Mouse (Mus musculus) cerebellum, adult 8-10 months (tissue): ENCODE measurements around the gene Pepd.

Source experiments
- DNase-seq: peaks from one replicate; pipeline ENCODE4 v3.0.0; 2022

Gene Pepd

DNA sequence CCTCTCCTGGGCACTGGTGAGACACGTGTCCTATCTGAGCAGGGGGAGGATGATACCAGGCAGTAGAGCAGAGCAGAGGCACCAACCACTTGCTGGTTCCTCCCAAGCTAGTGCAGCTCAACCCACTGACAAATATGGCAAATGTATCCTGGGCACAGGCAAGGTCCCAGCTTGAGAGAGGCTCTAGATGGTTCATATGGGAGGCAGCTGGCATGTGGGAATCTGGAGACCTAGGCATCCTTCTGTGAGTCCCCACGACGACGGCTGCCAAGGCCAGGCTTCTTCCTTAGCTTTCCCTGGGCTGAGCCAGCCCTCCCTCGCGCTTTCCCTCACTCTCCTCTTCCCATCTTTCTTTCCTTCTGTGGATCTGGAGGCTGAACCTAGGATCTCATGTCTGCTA lies 118.4 kb downstream of the Pepd start:
- DNase-seq: no peak

DNA sequence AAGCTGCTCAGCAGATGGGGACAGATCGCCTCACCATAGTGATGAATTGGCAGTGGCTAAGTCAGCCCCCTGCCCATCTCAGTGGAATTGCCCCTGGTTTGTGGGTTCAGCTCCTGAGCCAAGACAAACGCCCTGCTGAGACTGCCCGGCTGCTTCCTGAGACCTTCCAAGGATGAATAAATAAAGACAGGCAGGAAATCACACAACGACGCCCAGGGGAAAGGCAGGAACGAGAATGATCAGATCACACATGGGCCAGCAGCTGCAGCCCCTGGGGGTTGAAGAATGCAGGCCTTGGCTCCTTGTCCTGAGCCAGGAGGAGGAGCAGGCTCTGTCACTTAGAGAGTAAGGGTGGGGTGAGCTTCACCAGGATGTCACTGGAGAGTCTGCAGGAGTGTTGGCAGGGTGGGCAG lies 123.0 kb downstream of the Pepd start:
- DNase-seq: no peak

GRCm38 (mm10) chr7:35035565-35035964 lies 123.4 kb downstream of the Pepd start:
- no peak for DNase-seq

DNA sequence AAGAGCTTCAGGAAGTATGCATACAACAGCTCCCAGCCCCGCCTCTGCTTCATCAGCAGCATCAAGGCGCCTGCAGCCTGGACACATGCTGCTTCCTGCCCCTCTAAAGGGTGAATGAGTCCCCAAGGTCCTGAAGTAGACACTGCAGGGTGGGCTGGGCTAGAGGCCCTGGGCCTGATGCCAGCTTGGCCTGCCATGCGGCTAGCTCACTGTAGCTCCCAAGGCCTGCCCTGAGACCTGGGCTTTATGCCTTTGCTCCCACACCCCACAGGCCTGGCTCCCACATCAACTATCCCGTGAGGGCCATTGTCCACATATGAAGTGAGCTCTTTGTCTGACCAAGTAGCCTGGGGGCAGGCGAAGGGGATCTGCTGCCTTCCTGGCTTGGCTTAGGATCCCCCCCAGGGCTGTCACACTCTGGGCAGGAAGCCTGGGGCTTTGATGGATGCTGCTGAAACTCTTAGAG lies 124.1 kb downstream of the Pepd start:
- DNase-seq: no peak

DNA sequence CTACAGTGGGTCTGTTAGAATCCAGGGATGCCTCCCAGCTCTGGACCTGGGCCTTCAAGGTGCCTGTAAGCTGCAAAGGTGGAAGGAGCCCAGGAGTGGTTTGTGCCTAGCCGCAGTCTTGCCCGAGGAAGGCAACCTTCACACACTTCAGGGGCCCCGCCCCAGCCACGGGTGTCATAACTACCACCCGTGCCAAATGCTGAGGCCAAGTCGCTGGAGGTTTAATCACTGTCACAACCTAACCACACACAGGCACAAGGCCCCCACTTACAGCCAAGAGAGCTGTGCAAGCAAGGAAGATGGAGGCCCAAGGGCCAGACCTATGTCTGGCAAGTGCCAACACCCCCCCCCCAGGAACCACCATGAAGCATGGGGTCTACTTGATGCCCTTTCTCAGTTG lies 125.2 kb downstream of the Pepd start:
- no peak for DNase-seq

GRCm38 (mm10) chr7:35040176-35040972 lies 128.2 kb downstream of the Pepd start:
- no peak for DNase-seq

DNA sequence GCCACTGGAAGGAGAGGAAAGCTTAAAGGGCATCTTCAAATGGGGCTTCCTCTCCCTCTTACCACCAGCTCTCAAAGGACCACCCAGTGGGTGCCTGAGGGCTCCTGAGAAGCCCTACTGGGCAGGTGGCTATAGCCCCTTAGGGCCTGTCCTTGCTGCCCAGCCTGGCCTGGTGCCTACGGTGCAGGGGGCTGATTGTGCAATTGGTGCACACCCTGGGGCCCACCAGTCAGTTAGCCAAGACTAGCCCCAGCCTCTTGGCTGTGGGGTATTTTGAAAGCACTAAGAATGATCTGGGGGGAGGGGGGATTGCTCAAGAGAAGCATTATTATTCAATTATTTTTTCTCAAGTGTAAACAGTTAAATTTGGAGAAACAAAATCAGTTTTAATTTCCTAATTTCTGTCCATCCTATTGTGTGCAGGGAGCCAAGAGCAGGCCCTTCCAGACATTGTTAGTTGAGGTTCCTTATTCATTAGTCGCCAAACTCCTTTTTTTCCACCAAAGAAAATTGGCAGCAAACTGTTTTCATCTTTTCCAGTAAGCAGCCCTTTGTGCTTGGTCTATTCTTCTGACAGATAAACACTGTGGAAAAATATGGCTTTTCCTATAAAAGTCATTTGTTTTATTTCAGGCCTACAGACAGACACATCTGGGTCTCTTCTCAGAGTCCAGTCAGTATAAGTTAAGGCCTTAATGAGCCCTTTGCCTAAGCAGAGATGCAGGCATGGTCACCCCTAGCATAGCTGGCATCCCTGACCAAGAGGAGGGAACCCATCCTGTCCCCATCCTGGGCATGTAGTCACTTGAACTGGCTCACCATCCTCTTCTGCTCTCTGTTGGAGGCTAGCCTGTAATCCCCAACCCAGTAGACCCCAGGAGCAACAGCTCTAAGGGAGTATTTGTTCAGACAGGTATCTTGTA lies 129.4 kb downstream of the Pepd start:
- no peak for DNase-seq

DNA sequence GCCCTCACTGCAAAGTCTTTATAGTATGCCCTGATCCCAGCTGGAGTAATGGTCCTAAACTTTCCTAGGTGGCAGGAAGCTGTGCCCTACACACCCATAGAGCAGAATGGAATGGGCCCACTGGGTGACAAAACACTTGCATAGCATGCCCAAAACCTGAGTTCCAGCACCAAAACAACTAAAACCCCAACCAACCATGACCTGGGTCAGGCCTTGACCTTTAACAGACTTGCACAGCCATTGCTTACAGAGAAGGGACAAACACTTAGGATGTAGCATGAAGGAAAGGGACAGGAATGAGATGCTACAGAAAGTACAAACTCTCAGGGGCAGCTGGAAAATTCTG lies 130.0 kb downstream of the Pepd start:
- no peak for DNase-seq

DNA sequence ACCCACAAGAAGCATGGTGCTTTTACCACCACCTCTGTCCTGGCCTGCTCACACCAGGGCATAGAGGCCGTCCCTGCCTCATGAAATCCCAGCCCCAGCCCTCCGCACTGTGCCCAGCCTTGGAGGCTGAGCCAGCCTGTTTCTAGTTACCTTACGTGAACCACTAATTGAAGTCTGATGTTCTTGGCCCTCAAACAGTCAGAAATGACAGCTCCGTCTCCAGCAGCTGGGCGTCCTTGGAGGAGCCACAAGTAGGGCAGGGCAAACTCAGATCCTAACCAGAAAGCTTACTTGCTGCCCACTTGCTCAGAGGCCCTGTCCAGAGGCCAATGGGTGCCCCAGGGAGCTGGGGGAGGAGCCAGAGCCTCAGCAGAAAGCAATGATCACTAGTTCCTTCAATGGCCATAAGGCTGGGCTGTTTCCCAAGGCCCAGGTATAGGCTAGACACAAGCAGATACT lies 130.6 kb downstream of the Pepd start:
- DNase-seq: no peak

- DNase-seq: no peak
These were observed 131.2 kb downstream of the Pepd start for GRCm38 (mm10) chr7:35043266-35043817.

- DNase-seq: no peak
These were observed 132.5 kb downstream of the Pepd start for GRCm38 (mm10) chr7:35044719-35045118.

DNA sequence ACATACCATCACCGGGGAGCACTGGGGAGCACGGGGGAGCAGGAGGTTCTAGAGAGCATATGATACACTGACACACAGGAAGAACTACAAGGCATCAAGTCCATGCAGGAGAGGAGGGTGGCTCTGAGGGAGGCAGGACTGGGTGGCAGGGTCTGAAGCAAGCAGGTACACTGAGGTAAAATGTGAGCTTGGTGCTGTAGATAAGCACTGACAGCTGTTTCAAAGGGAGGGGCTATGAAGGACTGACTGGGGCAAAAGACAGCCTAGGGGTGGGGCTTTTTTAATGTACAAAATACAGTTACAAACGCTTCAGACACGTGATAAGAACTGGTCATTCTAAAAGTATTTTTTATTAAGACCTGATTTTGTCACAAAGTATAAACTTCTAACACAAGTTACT lies 133.9 kb downstream of the Pepd start:
- DNase-seq: no peak

GRCm38 (mm10) chr7:35050540-35050939 lies 138.4 kb downstream of the Pepd start:
- no peak for DNase-seq

DNA sequence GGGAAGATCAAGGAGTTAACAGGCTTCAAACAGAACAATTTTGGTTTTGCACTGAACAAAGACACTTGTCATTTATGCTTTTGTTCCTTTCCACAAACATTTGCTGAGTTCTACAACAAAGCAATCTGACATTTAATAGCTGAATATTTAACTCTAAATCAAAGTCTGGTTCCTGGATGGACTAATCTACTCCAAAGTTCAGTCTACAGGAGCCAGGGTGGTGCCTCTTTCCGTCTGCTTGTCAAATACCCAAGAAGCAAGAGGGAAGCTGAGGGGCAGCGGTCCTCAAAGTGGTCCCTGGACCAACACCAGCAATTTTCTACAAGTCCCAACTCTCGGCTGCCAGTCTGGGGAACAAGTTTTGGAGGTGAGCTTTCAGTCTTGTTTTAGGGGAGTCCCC lies 141.0 kb downstream of the Pepd start:
- no peak for DNase-seq

DNA sequence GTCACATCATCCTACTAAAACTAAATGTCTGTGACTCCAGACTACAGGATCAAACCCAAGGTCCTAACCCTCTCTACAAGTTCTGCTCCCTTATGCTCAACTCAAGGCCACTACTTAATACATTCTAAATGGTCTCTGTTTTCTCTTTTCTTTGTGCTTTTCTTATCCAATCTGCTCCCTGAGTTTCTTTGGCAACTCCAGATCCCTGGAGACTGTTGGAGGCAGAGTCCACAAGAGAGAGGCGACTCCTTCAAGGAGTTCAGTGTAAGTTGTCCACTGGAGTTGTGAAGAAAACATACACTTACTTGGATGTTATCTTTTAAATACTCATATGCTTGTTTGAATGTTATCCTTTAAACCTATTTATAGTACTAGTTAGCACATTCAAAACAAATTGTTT lies 142.1 kb downstream of the Pepd start:
- no peak for DNase-seq

DNA sequence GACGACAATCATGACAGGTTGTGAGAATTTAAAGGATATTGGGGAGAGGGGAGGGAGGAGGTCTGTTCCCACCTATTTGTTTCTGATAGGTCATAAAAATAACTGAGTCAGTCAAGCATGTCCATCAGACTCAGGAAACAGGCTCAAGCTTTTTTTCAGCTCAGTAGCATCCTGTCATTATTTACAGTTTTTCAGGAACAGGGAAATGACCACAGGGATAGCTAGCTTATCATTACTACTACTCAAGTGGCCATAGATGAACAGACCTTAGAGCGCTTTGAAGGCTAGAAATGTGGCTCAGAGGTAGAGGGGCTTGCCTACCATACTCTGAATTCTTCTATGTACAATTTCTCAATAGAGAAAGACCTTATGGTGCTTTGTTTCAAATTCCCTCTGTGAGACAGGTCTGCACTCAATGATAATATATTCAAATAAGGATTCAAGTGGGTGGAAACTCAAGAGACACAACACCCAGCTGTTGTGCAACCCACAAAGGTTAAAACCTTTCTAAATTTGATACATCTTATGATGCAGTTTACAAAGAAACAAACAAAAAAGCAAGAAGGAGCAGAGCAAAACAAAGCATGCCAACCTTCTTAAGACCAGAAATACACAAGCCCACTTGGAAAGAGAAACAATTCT lies 142.9 kb downstream of the Pepd start:
- no peak for DNase-seq

DNA sequence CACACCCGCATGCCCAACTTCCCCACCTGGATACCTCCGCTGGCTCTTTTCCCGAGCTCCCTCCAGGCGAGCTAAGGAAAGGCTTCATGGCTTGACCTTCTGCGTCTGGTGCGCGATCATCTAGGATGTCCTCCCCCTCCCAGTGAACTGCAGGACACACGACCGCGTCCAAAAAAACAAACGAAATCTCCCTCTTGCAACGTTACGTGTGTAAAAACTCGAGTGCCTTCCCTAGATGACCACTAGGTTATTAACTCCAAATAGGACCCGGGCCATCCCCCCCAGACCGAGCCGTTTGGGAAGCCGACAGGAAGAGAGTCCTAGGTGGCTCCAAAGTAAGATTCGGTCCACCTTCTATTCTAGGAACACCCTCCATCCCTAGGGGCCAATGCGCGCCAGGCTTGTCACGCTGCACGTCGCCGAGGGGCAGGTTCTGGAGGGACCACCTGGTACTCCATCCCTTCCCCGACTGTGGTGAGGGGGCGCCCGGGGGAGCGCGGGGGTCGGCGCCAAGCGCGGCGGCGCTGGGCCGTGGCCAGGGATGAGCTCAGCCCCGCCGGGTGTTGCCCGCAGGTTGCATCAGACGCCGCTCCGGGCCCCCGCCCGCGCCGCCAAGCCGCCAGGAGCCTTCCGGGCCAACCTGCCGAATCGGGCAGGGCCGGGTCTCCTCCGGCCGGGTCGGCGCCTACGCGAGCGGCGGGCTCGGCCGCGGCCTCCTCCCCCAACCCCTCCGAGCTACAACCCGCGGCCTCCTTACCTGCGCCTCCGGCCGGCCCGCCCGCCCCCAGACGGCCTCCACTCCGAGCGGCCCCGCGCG lies 143.6 kb downstream of the Pepd start:
- peak; percentile 69 for DNase-seq

- peak; percentile 99 for DNase-seq
These were observed 144.3 kb downstream of the Pepd start, which contains the start of gene Cebpg for GRCm38 (mm10) chr7:35056436-35056864. TSS of gene Cebpg (minus strand) at chr7:35056573.

DNA sequence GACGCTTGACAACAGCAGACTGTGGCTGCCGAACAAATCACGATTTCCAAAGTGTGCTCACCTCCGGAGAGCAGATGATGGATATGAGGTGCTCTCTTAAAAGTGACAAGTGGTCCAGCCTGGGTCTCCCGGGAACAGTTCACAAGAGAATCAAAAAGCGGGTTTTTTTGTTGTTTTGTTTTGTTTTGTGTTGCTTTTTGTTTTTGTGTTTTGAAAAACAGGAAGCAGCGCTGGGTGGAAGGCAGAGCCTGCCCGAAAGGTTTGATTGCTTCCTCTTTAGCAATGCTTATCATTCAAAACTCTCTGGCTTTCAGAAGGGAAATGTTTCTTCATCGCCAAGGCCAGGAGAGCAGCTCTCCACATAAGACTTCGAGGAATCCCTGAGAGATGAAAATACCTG lies 144.8 kb downstream of the Pepd start:
- no peak for DNase-seq

DNA sequence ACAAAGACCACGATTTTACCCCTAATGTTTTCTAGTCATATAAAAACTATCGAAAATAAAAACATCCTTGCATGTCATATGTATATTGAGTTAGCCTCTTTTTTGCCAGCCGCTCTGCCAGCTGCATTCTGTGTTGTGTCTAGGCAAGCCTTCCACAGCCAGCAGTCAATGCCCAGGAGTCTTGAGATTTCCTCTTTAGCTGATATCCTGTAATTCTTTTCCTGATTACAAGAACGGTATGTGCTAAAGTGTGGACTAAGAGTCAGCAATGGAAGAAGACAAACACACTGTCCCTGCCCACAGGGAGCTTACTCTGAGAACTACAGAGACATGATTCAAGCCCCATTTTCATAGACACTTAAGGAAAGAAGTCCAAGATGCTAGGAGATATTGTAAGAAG lies 145.4 kb downstream of the Pepd start:
- no peak for DNase-seq

GRCm38 (mm10) chr7:35058329-35058728 lies 146.2 kb downstream of the Pepd start:
- no peak for DNase-seq

GRCm38 (mm10) chr7:35059467-35059866 lies 147.3 kb downstream of the Pepd start:
- no peak for DNase-seq
